Mouse (Mus musculus) ovary, postnatal 10 days (tissue): ENCODE results near the gene Pmm2.
A peak's percentile ranks its signal among the peaks of the same experiment; 100 is the strongest.

Experiments used
- DNase-seq: peaks from one replicate; pipeline ENCODE4 v3.0.0; 2022; ENCODE audit warnings: low spot score

Gene Pmm2

DNA sequence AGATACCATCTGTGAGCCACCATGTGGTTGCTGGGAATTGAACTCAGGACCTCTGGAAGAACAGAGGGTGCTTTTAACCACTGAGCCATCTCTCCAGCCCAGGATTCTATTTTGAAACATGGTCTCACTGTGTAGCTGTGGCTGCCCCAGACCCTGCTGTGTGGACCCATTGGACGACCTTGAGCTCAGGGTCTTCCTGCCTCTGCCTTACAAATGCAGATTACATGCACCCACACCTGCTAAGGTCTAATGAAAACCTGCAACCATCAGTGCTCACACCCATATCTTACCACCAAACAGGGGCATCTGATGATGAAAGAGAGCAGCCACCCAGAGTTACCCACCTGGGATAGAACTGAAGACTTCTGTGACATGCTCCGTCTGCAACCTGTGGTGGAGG is 18.8 kb downstream of the Pmm2 start:
- DNase-seq = no peak

DNA sequence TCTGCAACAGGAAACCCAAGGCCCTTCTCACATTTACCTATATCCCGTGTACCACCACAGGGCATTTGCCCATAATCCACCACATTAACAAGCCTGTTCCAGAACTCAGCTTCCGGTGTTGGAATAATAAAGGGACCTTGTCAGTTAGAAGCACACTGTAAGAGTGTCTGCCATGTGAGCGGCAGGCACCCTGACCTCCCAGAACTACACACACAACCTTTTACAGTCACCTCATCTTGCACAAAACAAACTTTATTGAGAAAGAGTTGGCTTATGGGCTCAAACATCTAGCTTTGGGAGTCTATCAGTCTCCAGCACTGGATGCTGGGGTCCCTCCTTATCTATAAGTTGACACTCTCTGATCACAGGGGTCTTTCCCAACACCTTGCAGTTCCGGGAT is 20.9 kb downstream of the Pmm2 start:
- DNase-seq = no peak

DNA sequence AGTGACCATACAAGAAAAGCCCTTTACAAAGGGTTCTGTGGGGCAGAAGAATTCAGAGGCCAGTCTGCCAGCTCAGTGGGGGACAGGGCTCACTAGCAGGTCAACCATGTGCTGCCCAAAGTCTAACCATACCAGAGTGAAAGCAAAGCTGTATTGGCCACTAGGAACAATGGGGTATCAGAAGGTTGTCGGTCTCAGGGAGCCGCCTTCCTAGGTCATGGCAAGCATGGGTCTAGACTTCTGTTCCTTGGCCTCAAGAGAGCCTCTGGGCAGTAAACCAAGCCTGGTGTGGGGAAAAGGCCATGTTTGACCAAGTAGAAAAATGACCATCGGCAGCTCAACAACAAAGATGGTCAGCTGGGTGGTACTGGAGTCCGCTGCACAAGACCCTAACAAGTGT is 21.3 kb downstream of the Pmm2 start:
- no peak for DNase-seq

DNA sequence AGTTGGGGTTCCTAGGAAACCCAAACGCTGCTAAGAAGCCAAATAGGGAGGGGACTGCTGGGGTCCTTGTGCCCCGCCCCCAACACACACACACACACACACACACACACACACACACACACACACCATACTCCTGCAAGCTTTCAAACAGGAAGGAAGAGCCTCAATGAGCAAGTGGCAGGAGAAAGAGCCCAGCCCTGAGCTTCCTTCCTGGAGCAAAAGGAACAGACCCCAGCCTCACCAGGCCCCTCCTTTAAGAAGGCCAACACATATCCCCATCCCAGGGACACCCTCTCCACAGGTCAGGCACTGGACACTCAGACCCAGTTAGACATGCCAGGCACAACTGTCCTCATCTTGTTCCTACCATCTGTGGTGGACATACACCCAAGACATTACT is 25.5 kb downstream of the Pmm2 start:
- no peak for DNase-seq

DNA sequence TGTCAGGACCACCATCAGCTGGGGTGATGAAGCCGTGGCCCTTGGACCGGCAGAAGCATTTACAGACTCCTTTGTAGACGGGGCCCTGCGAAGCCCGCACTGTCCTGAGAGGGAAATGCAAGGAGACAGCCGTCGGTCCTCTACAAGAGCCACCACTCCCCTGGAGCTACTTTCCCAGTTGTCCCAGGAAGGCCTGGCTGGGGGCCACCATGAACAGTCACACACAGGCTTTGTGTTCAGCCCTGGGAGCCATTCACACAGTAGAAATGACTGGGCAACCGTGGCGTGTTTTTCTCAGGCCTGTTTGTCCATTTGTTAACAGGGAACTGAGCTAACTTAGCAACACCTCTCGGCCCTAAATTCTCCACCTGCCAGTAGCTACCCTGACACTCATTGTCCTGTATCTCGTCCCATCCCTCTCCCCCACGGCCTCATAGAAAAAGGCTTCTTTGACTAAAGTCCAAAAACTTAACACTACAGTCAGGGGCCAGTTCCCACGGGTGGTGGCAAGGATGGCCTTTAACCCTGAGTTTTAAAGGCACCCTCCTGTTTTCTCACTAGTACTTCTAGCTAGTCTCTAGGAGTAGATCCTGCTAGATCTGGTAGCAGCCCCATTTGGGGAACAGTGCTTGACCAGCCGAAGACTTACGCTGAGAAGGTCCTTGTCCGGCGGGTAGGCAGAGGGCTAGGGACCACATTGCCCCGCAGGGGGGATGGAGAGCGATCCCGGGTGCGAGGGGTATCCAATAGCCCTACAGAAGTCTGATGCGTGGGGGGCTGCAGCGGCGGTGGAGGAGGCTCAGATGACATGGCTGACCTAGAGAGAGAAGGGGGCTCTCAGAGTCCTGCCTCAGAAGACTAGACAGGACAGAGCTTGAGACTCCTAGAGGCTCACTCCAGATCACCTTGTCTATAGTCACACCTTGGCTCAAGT is 26.4 kb downstream of the Pmm2 start:
- DNase-seq = no peak

DNA sequence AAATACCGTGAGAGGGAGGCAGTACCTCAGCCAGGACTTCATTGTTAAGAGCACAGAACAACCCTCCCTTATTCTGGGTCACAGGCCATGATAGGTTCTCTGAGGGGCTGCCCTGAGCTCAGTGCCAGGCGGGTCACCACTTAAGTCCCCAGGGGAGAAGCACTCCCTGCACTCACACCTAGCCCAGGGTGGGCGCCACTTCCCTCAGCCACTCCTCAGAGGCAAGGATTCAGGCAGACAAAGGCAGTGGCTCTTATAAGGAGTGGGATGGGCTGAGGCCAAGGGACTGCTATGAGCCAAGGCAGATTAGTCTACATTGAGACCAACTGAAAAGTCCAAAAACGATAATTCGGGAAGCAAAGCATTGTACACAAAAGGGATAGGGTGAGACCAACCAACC is 27.9 kb downstream of the Pmm2 start:
- no peak for DNase-seq

DNA sequence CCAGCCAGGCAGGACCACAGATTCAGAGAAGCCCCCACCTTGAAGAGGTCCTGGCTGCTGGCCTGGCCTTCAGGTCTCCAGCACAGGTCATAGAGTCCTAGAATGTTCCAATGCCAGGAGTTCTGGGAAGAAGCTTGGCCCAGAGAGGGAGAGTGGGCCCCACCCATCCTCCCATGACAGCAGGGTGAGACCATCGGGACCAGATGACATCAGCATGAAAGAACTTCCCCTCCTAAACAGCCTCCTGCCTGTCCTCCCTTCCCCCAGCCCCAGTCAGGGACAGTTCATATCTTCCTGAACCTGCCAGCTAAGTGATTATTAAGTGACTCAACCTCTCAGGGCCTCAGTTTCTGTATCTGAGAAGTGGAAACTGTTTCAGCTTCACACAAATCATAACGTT is 29.0 kb downstream of the Pmm2 start:
- DNase-seq = no peak

DNA sequence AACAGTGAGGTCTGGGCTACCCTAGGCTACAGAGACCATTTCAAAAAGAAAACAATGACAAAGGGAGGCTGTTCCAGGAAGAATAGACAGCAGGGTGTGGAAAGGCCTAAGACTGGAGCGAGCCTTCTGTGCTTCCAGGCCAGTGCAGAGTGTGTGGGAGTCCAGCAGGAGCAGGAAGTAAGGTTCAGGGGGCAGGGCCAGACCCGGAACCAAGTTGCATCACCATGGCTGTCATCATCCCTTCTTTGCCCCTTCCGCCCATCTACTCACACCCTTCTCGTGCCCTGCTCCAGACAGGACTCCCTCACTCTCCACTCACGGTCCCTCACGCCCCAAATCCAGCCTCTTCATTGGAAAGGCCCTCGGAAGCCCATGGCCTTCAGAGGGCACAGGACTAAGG is 29.8 kb downstream of the Pmm2 start:
- no peak for DNase-seq

DNA sequence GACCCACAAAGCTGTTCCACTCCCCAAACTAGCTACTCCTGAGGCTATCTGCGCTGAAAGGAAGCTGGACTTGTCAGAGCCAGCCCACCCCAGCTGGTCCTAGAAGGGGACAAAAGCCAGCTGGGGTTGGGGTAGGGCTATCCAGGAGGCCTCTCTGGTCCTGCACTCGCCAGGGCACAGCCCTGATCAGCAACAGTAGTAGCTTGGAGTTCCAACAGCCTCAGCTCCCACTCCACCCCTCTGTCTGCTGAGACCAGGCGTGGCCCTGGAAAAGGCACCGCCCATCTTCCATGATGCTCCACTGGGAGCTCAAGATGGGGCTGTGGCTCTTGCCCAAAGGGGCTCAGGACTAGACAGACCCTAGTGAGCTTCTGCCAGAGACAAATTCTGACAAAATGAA is 30.3 kb downstream of the Pmm2 start:
- DNase-seq = no peak

DNA sequence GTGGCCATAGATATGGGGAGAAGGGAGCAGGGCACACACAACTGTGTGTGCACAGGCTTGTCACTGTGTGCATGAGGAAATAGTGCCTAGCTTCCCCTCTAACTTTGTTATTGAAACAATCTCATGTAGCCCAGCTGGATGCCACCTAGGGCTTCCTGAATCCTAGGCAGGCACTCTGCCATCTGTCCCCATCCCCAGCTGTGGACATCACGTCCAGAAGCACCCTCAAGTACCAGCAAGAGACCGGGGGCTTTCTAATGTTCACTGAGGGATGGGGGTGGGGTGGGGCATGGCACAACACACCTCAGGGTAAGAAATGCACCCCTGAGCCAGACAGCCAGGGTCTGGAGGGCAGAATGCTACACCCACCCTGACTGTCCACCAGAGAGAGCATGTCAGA is 30.9 kb downstream of the Pmm2 start:
- DNase-seq = no peak

DNA sequence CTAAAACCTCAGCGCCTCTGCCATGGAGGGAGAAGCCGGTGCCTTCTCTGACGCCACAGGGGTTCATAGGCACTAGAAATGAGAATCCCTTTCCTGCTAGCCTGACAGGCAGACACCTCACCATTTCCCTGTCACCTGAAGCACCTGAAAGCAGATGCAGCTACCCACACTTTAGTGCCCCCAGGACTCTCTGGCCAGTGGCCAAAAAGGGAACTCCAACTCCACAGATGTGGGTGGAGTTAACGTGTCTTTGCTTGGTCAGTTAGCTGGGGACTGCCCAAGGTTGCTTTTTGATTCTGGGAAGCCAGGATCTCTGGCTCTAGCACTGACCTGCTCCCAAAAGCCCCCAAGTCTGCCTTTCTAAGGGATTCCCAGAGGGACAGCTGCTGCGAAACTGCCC is 32.0 kb downstream of the Pmm2 start:
- DNase-seq = no peak

DNA sequence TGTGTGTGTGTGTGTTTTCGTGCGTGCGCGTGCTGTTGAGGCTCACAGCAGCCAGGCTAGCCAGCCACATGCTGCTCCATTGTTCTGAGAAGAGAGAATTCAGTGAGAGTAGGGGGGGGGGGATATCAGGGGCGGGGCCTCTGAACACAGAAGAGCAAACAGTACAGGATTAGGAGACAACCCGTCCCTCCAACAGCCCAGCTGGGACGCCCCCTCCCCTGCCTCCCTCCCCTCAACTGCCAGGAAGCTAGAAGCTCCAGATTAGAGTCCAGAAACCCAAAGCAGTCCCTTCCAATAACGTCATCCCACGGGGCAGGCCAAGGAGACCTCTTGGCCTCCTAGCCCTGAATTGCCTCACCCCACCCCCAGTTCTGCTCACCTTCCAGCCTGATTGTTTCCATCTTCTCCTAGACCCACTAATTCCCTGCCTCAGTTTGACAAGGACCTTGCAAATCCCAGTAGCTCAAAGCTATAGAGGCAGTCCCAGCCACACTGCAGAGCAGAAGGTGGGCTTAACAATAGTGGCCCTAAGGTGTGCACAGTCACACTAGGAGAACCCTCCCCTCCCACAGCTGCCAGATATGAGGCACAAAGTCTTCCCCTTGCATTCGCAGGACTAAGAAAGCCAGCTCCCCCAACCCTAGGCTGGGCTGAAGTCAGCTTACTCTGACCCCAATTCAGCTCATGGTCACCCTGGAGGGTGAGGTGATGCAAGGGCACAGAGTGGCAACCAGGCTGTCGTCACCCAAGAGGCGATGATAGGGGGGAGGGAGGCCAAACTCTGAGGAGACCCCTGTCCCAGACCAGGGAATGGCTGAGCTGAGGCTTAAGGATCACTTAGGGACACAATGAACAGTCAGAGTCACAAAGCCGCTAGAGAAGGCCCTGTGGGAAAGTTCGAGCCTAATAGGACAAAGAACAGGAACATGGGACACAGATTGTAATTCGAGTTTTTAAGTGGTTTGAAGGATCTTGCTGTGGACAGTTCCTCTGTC is 32.9 kb downstream of the Pmm2 start:
- DNase-seq = no peak

DNA sequence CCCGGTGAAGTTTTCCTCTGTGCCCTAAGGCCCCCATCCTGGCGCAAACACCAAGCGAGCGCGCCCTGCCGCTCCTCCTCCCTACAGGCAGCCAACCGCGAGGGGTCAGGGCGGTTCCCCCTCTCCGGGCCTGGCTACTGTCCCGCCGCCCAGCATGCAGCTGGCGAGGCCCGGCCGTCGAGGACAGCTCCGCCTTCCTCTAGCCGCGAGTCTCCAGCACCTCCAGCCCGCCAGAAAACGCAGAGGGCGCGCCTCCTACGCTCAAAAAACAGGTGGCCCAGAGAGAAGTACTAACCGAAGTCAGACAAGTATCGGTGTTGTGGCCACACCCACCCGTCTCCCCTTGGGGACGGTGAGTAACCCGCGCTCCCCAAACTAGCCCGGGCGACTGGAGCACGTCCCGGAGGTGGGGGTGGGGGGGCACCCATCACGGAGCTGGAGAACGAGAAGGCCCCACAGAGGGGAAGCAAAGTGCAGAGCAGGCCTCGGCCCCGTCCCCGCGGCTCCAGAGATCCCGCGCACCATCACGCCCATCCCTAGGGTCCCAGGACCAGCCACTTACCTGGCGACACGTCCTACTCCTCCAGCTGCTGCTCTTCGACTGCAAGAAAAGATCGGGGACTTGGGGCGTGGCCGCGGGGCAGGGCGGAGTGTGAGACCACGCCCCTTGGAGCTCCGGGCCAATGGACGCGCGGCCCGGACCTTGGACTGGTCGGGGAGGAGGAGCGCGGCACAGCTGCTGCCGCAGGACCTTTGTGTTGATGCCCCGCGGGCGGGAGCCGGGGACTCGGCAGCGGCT is 34.3 kb downstream of the Pmm2 start, which contains the start of gene Carhsp1:
Gene Carhsp1 (minus strand): TSS at position 605 of the 799 bp plus-strand sequence.
- peak; percentile 76 for DNase-seq

DNA sequence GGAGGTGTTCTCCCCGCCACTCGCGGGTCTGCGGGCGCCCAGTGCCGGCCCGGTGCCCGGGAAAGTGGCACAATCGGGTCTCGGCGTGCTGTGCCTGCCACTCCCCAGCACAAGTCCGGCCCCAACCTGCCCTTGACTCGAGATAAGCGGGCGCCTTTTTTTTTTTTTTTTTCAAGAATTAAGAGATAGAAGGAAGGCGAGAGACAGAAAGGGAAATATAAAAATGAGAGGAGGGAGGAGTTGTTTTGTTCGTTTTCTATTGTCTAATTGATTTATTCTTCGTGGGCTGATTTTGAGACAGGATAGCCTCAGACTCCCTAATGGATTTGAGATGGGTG is 34.8 kb downstream of the Pmm2 start:
- DNase-seq = no peak

DNA sequence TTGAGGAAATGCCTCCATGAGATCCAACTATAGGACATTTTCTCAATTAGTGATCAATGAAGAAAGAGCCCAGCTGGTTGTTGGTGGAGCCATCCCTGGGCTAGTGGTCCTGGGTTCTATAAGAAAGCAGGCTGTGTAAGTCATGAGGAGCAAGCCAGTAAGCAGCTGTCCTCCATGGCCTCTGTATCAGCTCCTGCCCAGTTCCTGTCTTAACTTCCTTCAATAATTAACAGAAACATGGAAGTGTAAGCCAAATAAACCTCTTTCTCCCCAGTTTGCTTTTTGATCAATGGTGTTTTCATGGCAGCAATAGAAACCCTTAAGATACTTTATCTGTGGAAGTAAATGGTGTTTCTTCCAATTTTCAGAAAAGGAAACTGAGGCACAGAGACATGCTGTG is 35.3 kb downstream of the Pmm2 start:
- no peak for DNase-seq

DNA sequence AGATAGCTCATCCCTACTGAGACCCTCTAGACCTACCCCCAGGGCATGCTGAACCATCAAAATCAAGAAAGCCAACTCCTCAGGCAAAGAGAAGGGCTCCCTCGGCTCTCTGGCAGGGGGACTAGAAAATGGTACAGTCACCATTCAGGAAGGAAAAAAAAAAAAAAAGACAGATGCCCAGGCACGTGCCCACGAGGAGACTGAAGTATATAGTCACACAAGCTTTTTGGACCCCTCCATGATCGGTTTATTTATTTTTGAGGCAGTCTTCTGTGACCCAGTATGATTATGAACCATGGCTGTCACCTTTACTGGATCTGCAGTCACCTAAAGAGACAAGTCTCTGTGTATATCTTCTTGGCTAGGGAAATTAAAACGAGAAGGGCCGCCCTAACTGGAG is 35.9 kb downstream of the Pmm2 start:
- no peak for DNase-seq

DNA sequence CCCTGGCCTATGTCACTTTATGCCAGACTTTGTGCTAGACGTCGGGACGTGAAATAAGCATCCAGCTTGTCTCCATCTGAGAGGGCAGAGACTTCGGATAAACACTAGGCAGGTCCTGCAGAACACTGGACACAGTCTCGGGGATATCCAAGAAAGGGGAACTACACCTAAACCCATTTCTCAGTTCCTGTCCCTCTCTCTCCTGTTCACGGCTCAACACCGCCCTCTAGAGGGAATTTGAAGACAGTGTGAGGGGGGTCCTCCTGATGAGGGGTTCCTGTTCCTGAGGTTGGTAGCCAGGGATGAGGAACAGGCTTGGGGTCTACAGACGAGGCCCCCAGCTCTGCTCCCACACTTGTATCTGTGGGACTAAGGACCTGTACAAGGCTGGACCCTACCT is 36.7 kb downstream of the Pmm2 start:
- DNase-seq = no peak

DNA sequence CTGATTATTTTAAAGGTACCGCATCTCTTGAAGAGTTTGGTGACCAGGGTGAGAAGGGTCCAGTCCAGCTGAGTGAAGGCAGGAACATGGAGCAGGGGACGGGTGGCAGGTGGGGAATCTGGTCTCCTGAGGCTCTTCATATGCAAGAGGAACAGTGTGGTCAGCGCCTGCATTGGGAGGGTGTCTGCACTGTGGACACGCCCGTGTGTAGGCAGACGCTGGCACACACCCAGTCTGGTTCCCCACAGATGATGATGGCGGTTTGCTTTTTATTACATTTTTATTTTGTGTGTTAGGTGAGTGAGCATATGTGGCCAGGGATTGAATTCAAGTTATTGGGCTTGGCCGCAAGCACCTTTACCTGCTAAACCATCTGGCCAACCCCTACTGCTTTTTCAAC is 38.1 kb downstream of the Pmm2 start:
- DNase-seq = no peak

DNA sequence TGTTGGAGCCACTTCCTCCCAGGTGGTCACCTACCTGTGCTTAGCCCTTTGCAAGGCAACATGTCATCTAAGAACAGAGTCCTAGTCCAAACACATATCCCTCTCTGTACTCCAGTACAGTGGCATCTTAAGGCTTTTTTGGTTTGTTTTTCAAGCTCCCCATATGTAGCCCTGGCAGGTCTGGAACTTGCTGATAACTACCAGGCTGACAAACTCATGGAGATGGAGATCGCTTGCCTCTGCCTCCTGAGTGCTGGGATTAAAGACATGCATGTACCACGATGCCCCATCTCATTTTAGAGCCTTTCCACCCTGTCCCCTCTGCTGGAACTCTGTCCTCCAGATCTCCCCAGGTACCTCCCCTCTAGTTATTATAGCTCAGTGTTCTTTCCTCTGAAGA is 38.8 kb downstream of the Pmm2 start:
- DNase-seq = no peak

DNA sequence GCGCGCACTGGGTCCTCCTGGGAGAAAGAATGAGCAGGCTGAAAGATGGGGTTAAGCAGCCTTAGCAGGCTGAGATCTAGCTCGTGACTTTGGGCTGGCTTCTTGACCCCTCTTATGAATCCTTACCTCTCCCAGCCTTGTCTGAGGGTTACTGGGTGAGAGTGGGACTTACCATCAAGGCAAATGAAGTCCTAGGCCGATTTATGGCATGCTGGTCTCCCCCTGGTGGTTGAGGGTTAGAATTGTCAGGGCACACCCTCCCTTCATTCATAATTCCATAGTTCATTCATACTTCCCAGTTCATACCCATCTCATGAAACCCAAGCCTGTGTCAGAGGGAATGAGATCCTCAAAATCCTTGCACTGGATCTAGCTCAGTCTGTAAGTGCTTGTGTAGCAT is 39.3 kb downstream of the Pmm2 start:
- no peak for DNase-seq

DNA sequence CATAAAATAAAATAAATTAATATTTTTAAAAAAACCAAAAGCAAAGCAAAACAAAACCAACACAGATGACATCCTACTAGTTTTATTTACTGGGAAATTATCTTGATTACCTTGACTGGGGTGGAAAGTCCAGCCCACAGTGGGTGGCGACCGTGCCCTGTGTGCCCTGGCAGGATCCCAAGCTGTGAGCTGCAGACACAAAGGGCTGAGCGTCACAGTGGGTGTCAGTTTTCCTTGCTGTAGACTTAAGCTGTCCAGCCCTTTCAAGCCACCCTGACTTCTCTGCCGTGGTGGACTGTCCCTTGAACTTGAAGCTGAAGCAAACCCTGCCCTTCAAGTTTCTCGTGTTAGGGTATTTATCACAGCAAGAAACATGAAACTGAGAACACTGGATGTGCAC is 40.6 kb downstream of the Pmm2 start:
- DNase-seq = no peak

DNA sequence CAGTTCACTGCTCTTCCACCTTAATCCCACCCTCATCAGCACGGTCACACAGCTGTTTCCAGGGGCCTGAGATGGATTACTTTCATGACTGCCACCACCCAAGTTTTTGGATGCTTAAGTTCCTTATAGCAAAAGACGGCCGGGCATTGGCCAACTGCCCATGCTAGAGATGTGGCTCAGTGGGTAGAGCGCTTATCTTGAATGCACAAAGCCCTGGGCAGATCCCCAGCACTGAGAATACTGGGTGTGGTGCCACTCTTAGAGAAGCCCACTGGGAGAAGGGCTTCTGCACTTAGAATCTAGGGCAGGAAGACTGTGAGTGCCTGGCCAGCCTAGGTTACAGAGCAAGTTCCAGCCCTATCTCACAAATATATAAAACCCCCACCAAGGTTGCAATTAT is 41.2 kb downstream of the Pmm2 start:
- no peak for DNase-seq
